Mouse (Mus musculus) lung, embryonic 16.5 days (tissue): ENCODE measurements at regions not wholly inside any gene's neighbourhood (a gene's known extent, or its start where the extent isn't known, plus 50 kb on each side); places are given as distances from the start of the nearest gene placed in this dataset.

Source experiments
- ATAC-seq: fragments of 200-750 bp; cut with Nextera tagmentation; 2 replicates; pipeline ENCODE4 v1.8.0; 2017; ENCODE audit warnings: low read depth, mild to moderate bottlenecking, moderate library complexity
- H3K27ac ChIP-seq: fragments of 300-500 bp; sonication (generic); 2 replicates; pipeline ENCODE4 v1.5.1; 2014; ENCODE audit warnings: mild to moderate bottlenecking, control low read depth, low read length
- H3K27me3 ChIP-seq: fragments of 300-500 bp; sonication (generic); 2 replicates; pipeline ENCODE4 v1.6.1; 2014; ENCODE audit warnings: low read depth, low read length, mixed read lengths; ENCODE audit not compliant: control insufficient read depth, insufficient read depth
- H3K36me3 ChIP-seq: fragments of 300-500 bp; sonication (generic); 2 replicates; pipeline ENCODE4 v1.6.1; 2014; ENCODE audit warnings: low read length; ENCODE audit not compliant: control insufficient read depth, insufficient read depth
- H3K4me1 ChIP-seq: fragments of 300-500 bp; sonication (generic); replicated peaks from 2 replicates; pipeline ENCODE4 v1.6.1; 2014; ENCODE audit warnings: low read length, mixed read lengths; ENCODE audit not compliant: control insufficient read depth, insufficient read depth
- H3K4me2 ChIP-seq: fragments of 300-500 bp; sonication (generic); 2 replicates; pipeline ENCODE4 v1.6.1; 2014; ENCODE audit warnings: low read depth, low read length, control low read depth
- H3K4me3 ChIP-seq: fragments of 300-500 bp; sonication (generic); 2 replicates; pipeline ENCODE4 v1.5.1; 2014; ENCODE audit warnings: mild to moderate bottlenecking, low read length, control low read depth
- H3K9ac ChIP-seq: fragments of 300-500 bp; sonication (generic); 2 replicates; pipeline ENCODE4 v1.6.1; 2014; ENCODE audit warnings: low read length, control low read depth
- H3K9me3 ChIP-seq: fragments of 300-500 bp; sonication (generic); 2 replicates; pipeline ENCODE4 v1.6.1; 2016; ENCODE audit warnings: low read length; ENCODE audit not compliant: control insufficient read depth
- WGBS: fragments of 180-500 bp; shearing (Covaris S2); extraction: QIAGEN DNeasy Blood & Tissue Kit; methylation state at CpG from one replicate; pipeline ENCODE4 v1.1.7; 2014; 5-methylcytosine and 5-hydroxymethylcytosine counted together

DNA sequence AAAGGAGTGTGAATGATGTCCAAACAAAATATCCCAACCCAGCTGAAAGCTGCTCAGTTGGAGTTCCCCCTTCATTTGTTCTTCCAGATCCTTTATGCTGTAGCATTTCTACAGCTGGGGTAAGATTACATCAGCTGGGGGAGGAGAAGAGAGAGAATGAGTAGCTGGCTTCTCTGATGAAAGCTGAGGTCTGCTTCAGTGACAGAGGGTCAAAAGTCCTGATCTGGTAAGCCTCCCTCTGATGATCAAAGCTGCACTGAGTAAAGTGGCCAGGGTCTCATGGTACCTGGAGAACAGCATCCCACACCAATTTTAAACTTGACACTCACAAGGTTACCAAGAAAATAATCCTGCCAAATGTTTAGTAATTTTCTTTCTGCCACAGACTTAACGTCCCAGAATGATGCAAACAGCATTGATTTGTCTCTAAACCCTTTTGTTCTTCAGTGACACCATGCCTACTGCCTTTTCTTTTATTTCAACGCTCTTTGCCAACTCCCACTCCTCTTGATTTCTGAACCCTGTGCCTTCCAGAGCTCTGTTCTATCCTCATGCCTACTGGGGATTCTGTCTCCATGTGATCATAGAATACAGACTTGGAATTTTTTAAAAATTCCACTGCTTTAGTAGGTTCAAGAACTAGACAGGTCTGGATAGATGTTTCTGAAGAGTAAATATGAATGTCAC is 119.3 kb upstream of the Fshr start:
- WGBS, result 56% methylated on average over 2 of the region's 2 CpGs
- ATAC-seq, result no peak
- Histone ChIP-seq H3K4me3 (no peak overlapping the region), H3K27ac (no peak overlapping the region), H3K36me3 (no peaks in the 10 kb centered on the region), H3K9ac (no peak overlapping the region), H3K4me2 (no peak overlapping the region), H3K27me3 (no peaks in the 10 kb centered on the region), H3K9me3 (no peaks in the 10 kb centered on the region), H3K4me1 (no peaks in the 10 kb centered on the region)

- Histone ChIP-seq H3K27me3 (no peaks in the 10 kb centered on the region), H3K27ac (no peak overlapping the region), H3K4me3 (no peak overlapping the region), H3K9ac (no peak overlapping the region), H3K4me2 (no peak overlapping the region), H3K4me1 (no peaks in the 10 kb centered on the region), H3K36me3 (no peaks in the 10 kb centered on the region), H3K9me3 (no peaks in the 10 kb centered on the region)
- WGBS, result 92% methylated on average over 1 of the region's 1 CpGs
- no peak for ATAC-seq
These were observed 117.9 kb upstream of the Fshr start for GRCm38 (mm10) chr17:89318356-89318755.

DNA sequence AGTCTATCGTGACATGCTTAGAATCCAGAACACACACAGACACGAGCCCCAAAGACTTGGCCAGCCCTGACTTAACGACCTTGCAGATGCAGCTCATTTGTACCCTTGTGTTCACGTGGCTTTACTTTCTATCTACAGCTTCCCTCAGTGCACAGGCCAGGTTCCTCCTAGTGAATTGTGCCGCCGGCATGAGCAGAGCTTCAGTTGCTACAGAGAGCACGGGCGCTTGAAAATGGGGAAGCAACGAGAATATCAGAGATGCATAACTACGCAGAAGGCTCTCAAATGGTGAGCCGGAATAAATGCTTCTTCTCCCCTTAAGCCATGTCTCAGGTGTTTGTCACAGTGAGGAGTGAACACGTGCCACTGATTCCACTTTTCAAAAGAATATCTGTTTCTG is 110.7 kb upstream of the Fshr start:
- 53% methylated on average over 12 of the region's 12 CpGs for WGBS

GRCm38 (mm10) chr17:89301325-89301724 is 100.8 kb upstream of the Fshr start:
- ATAC-seq, result no peak
- H3K27ac ChIP-seq, result no peak overlapping the region
- no peak overlapping the region for H3K4me2 ChIP-seq
- no peak overlapping the region for H3K4me3 ChIP-seq
- WGBS, result 76% methylated on average over 4 of the region's 4 CpGs
- H3K9me3 ChIP-seq, result no peaks in the 10 kb centered on the region
- H3K36me3 ChIP-seq, result no peaks in the 10 kb centered on the region
- H3K4me1 ChIP-seq, result no peaks in the 10 kb centered on the region
- no peaks in the 10 kb centered on the region for H3K27me3 ChIP-seq
- no peak overlapping the region for H3K9ac ChIP-seq

More for the DNA sequence above, 110.7 kb upstream of the Fshr start:
- no peaks in the 10 kb centered on the region for H3K9me3 ChIP-seq
- H3K4me3 ChIP-seq, result no peak overlapping the region
- H3K4me2 ChIP-seq, result no peak overlapping the region
- H3K27me3 ChIP-seq, result no peaks in the 10 kb centered on the region
- no peaks in the 10 kb centered on the region for H3K4me1 ChIP-seq
- no peak overlapping the region for H3K27ac ChIP-seq
- no peak overlapping the region for H3K9ac ChIP-seq
- no peaks in the 10 kb centered on the region for H3K36me3 ChIP-seq
- ATAC-seq, result no peak

DNA sequence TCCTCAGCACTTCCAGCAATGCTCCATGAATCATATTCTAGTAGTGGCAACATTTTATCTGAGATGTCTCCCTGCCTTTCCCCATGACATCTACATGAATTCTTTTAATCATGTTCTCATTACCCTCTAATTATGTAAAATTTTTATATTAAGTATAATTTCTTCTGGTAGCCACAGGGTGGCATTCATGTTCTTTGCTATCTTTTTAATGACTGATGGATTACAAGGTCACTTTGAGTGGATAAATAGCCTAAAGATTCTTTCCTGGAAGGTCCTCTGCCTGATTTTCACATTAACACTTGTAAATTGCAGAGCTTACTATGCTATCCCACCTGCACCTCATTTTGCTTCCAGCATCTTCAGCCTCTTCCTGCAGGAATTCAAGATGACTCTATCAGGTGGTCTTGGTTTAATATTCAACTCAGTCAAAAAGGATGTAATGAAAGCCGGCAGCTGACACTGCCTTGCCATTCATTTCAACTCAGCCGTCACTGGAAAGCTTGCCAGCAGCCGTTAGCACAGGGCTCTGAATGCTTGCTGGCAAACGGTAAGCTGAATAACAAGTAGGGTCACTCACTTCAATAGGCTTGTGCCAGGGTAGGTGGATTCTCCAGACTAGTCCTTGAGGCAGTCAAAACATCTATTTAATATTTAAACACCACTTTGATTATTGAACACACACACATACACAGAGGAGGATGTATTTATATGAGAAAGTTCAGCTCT is 97.0 kb upstream of the Fshr start:
- Histone ChIP-seq H3K27me3 (no peaks in the 10 kb centered on the region), H3K36me3 (no peaks in the 10 kb centered on the region)

DNA sequence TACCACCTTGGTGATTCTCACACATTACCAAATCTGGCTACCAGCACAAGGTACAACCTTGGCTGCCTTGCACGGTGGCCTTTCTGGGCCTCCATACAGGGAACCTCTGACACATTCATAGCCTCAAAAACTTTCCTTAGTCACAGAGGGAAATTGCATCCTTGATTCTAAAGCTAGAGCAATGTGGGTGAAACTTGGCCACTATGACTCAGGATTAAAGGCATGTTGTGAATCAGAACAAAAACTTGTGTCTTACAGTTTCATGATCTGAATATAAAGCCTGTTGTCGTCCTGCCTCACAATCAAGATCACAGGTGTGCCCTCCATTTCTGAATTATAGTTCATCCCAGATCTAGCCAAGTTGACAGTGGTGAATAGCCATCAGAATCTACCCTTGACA is 80.8 kb upstream of the Fshr start:
- Histone ChIP-seq H3K9me3 (no peaks in the 10 kb centered on the region), H3K4me1 (no peaks in the 10 kb centered on the region), H3K4me3 (no peak overlapping the region), H3K9ac (no peak overlapping the region), H3K27ac (no peak overlapping the region), H3K36me3 (no peaks in the 10 kb centered on the region), H3K27me3 (no peaks in the 10 kb centered on the region), H3K4me2 (no peak overlapping the region)
- ATAC-seq, result no peak
- 85% methylated on average over 2 of the region's 2 CpGs for WGBS

More for the DNA sequence above, 97.0 kb upstream of the Fshr start:
- H3K4me1 ChIP-seq, result no peaks in the 10 kb centered on the region
- no peak overlapping the region for H3K4me3 ChIP-seq
- WGBS, result 21% methylated on average over 4 of the region's 4 CpGs
- H3K9ac ChIP-seq, result no peak overlapping the region
- no peak overlapping the region for H3K4me2 ChIP-seq
- H3K9me3 ChIP-seq, result no peaks in the 10 kb centered on the region
- H3K27ac ChIP-seq, result no peak overlapping the region
- ATAC-seq, result 0 out of 2 replicates have a peak, but pooled peaks have one; percentile 23

- H3K9me3 ChIP-seq, result no peaks in the 10 kb centered on the region
- H3K4me1 ChIP-seq, result no peaks in the 10 kb centered on the region
- ATAC-seq, result no peak
- no peaks in the 10 kb centered on the region for H3K36me3 ChIP-seq
- no peak overlapping the region for H3K27ac ChIP-seq
- no peaks in the 10 kb centered on the region for H3K27me3 ChIP-seq
- no peak overlapping the region for H3K4me2 ChIP-seq
- H3K4me3 ChIP-seq, result no peak overlapping the region
- no peak overlapping the region for H3K9ac ChIP-seq
These were observed 71.7 kb upstream of the Fshr start for GRCm38 (mm10) chr17:89272141-89272540.

DNA sequence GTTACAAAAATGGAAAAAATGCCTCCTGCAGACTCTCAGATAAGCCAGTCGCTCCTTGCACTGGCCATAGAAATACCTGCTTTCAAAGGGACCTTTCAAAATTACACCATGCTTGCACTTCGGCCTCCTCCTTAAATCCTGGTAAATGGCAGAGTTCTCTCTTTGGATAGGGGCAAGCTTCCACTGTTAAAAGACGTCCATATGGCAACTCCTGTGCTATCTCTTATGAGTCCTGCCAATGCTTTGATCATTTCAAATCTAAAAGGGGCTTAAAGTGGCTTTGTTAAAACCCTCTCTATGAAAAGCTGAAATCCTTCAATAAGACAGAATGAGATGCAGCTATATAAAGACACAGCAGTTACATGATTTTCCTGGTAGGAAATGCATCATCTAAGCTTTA is 55.2 kb upstream of the Fshr start:
- no peak for ATAC-seq
- Histone ChIP-seq H3K27me3 (no peaks in the 10 kb centered on the region), H3K4me3 (no peak overlapping the region), H3K27ac (no peak overlapping the region), H3K4me2 (no peak overlapping the region), H3K9me3 (no peaks in the 10 kb centered on the region), H3K4me1 (no peaks in the 10 kb centered on the region), H3K9ac (no peak overlapping the region), H3K36me3 (no peaks in the 10 kb centered on the region)
- WGBS, result 59% methylated on average over 3 of the region's 3 CpGs

DNA sequence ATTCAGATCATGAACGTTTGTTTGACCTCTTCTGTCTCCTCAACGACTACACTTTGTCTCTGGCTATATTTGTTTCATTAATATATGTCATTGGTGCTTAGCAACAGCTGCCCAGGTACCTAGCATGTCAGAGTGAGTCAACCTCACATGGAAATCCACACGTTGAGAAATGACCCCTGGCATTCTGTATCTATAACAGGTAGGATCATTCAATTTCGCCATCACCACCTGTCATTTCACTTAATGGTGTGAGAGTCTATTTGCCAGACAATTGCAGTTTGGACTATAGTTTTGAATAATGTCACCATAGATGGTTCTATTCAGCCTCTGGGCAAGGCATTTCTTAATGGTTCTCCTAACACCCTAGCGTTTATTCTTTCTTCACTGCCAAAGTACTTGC is 50.3 kb upstream of the Fshr start:
- no peak overlapping the region for H3K4me3 ChIP-seq
- no peak overlapping the region for H3K27ac ChIP-seq
- no peak for ATAC-seq
- H3K9me3 ChIP-seq, result no peaks in the 10 kb centered on the region
- H3K4me2 ChIP-seq, result no peak overlapping the region
- 59% methylated on average over 5 of the region's 5 CpGs for WGBS
- no peaks in the 10 kb centered on the region for H3K27me3 ChIP-seq
- no peaks in the 10 kb centered on the region for H3K4me1 ChIP-seq
- H3K9ac ChIP-seq, result no peak overlapping the region
- no peaks in the 10 kb centered on the region for H3K36me3 ChIP-seq
